Mouse (Mus musculus): ENCODE data around the gene Far1. TPM values are rescaled to one million over a fixed set of nuclear protein-coding genes. Genes with fewer than 3 reads are reported as not detected.

Far1 gene
- total RNA-seq, 1 experiment from 2014 or later = 128 TPM

- no peak for ATAC-seq (replicated peaks in 1 of 2; ENCODE audit: insufficient read depth in 1 of 2, low FRiP score in 2 of 2, low TSS enrichment in 1 of 2, low read depth in 1 of 2, poor library complexity in 2 of 2, severe bottlenecking in 2 of 2)
These were observed 38.3 kb downstream of the Far1 start for GRCm38 (mm10) chr7:113551742-113552463.

DNA sequence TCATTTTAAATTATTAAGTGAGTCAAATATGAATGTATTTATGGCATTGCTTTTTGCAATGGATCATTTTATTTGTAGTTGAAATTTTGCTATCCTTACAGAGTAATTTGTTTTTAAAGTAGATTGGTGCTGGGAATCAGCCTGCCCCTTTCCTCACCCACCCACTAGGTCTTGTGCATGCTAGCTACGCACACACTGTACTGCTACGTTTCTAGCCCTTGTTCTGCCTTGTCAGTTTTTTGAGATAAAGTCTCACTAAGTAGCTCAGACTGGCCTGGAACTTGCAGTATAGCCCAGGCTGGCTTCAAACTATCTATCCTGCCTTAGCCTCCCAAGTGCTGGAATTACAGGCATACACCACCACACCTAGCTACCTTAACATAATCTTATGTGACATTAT, 38.9 kb downstream of the Far1 start:
- no peak for ATAC-seq (replicated peaks in 1 of 2; ENCODE audit: insufficient read depth in 1 of 2, low FRiP score in 2 of 2, low TSS enrichment in 1 of 2, low read depth in 1 of 2, poor library complexity in 2 of 2, severe bottlenecking in 2 of 2)

GRCm38 (mm10) chr7:113556138-113556537, 42.5 kb downstream of the Far1 start:
- 0 out of 4 replicates have a peak, but pooled peaks of 1 of the 2 experiments have one; percentile 42 for ATAC-seq (replicated peaks in 1 of 2; ENCODE audit: insufficient read depth in 1 of 2, low FRiP score in 2 of 2, low TSS enrichment in 1 of 2, low read depth in 1 of 2, poor library complexity in 2 of 2, severe bottlenecking in 2 of 2)

- no peak for ATAC-seq (replicated peaks in 1 of 2; ENCODE audit: insufficient read depth in 1 of 2, low FRiP score in 2 of 2, low TSS enrichment in 1 of 2, low read depth in 1 of 2, poor library complexity in 2 of 2, severe bottlenecking in 2 of 2)
These were observed 53.3 kb downstream of the Far1 start for GRCm38 (mm10) chr7:113566892-113567291.

- no peak for ATAC-seq (replicated peaks in 1 of 2; ENCODE audit: insufficient read depth in 1 of 2, low FRiP score in 2 of 2, low TSS enrichment in 1 of 2, low read depth in 1 of 2, poor library complexity in 2 of 2, severe bottlenecking in 2 of 2)
These were observed 57.5 kb downstream of the Far1 start for GRCm38 (mm10) chr7:113571121-113571520.

DNA sequence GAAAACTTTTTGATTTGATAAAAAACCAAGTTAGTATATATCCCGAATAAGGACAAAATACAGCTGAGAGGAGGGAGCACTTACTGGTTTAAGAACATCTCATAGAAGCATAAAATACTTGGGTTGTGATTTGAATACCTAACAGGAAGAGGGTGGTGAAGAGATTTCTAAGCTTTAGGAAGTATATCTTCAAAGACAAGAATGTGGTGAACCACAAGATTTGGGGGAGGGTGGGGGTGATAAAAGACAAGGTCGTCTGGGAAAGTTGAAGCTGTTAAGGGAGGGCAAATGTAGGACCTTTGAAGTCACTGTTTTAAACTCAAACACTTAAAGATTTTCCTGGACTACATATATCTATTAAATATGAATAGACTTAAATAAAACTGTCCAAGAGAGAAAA, 59.1 kb downstream of the Far1 start:
- no peak for ATAC-seq (replicated peaks in 1 of 2; ENCODE audit: insufficient read depth in 1 of 2, low FRiP score in 2 of 2, low TSS enrichment in 1 of 2, low read depth in 1 of 2, poor library complexity in 2 of 2, severe bottlenecking in 2 of 2)

GRCm38 (mm10) chr7:113582111-113582510, 68.5 kb downstream of the Far1 start:
- ATAC-seq (replicated peaks in 1 of 2; ENCODE audit: insufficient read depth in 1 of 2, low FRiP score in 2 of 2, low TSS enrichment in 1 of 2, low read depth in 1 of 2, poor library complexity in 2 of 2, severe bottlenecking in 2 of 2) = no peak

- no peak for ATAC-seq (replicated peaks in 1 of 2; ENCODE audit: insufficient read depth in 1 of 2, low FRiP score in 2 of 2, low TSS enrichment in 1 of 2, low read depth in 1 of 2, poor library complexity in 2 of 2, severe bottlenecking in 2 of 2)
These were observed 75.6 kb downstream of the Far1 start for GRCm38 (mm10) chr7:113589211-113589610.

- ATAC-seq (replicated peaks in 1 of 2; ENCODE audit: insufficient read depth in 1 of 2, low FRiP score in 2 of 2, low TSS enrichment in 1 of 2, low read depth in 1 of 2, poor library complexity in 2 of 2, severe bottlenecking in 2 of 2) = no peak
These were observed 76.7 kb downstream of the Far1 start for GRCm38 (mm10) chr7:113590330-113590729.

- no peak for ATAC-seq (replicated peaks in 1 of 2; ENCODE audit: insufficient read depth in 1 of 2, low FRiP score in 2 of 2, low TSS enrichment in 1 of 2, low read depth in 1 of 2, poor library complexity in 2 of 2, severe bottlenecking in 2 of 2)
These were observed 77.5 kb downstream of the Far1 start for GRCm38 (mm10) chr7:113591084-113591483.

- no peak for ATAC-seq (replicated peaks in 1 of 2; ENCODE audit: insufficient read depth in 1 of 2, low FRiP score in 2 of 2, low TSS enrichment in 1 of 2, low read depth in 1 of 2, poor library complexity in 2 of 2, severe bottlenecking in 2 of 2)
These were observed 78.1 kb downstream of the Far1 start for GRCm38 (mm10) chr7:113591557-113592354.

DNA sequence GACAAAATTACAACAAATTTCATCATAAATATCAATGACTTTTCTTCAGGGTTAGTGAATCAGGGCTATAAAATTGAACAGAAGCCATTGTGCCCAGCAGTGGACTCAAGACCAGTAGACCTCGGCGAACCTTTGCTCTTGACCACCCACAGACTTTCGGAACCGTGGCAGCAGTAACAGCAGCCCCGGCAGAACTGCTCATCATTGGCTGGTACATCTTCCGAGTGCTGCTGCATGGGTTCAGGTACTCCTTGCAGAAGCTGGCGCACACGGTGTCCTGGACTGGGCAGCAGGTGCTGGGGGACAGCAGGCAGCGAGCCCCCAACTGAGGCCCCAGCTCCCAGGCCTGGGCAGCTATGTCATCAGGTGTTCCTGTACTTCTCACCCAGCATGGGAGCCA, 79.1 kb downstream of the Far1 start:
- ATAC-seq (replicated peaks in 1 of 2; ENCODE audit: insufficient read depth in 1 of 2, low FRiP score in 2 of 2, low TSS enrichment in 1 of 2, low read depth in 1 of 2, poor library complexity in 2 of 2, severe bottlenecking in 2 of 2) = no peak

DNA sequence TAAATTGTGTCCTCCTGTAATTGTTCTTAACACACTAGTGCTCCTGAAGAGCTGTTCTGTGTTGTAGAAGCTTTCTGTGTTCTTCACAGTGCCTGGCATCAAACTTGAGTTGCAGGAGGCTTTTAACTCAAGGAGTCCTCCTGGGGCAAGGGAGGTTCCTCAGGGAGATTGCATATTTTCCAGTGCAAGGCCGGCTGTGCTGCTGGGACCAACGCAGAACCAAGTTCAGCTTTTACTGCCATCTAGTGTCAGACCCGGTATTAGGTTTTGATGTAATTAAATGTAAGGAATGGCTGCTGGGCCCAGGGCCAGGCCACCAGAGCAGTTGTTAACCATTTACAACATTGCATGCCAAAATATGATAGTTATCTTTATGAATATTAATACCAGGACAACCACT, 80.7 kb downstream of the Far1 start:
- ATAC-seq (replicated peaks in 1 of 2; ENCODE audit: insufficient read depth in 1 of 2, low FRiP score in 2 of 2, low TSS enrichment in 1 of 2, low read depth in 1 of 2, poor library complexity in 2 of 2, severe bottlenecking in 2 of 2) = peak; percentile 71 to 77

DNA sequence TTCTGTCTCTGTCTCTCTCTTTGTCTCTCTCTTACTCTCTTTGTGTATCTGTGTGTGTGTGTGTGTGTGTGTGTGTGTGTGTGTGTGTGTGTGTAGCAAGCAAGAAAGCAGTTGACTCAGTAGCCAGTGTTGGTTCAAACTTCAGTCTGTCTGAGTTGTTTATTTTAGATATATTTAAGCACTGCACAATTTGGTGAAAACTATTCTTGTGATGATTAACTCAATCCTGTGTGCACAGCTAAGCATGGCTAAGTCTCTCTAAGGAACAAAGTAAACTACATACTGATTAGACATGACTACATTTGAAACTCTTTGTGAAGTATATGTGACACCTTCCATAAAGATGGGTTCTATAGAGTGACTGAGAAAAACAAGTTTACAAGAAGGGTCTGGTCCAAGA, 83.6 kb downstream of the Far1 start:
- no peak for ATAC-seq (replicated peaks in 1 of 2; ENCODE audit: insufficient read depth in 1 of 2, low FRiP score in 2 of 2, low TSS enrichment in 1 of 2, low read depth in 1 of 2, poor library complexity in 2 of 2, severe bottlenecking in 2 of 2)

- ATAC-seq (replicated peaks in 1 of 2; ENCODE audit: insufficient read depth in 1 of 2, low FRiP score in 2 of 2, low TSS enrichment in 1 of 2, low read depth in 1 of 2, poor library complexity in 2 of 2, severe bottlenecking in 2 of 2) = no peak
These were observed 88.2 kb downstream of the Far1 start for GRCm38 (mm10) chr7:113601803-113602202.

DNA sequence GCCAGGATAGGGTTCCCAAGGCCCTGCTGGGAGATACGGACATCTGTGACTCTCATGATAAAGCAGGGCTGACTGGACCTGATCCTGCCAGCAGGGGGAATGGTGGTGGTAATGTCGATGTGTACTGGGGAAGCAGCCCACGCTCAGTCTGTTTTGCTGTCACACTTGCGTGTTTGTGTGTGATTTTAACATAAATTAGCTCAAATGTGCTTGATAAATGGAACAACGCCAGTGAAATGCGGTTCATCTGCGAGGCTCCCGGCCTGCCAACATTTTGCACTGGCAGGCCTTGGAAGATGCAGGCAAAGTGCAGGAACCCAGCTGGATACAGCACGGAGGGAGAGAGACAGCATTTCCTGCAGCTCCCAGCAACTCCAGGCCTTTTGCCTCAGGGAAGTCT, 94.3 kb downstream of the Far1 start:
- ATAC-seq (replicated peaks in 1 of 2; ENCODE audit: insufficient read depth in 1 of 2, low FRiP score in 2 of 2, low TSS enrichment in 1 of 2, low read depth in 1 of 2, poor library complexity in 2 of 2, severe bottlenecking in 2 of 2) = no peak

DNA sequence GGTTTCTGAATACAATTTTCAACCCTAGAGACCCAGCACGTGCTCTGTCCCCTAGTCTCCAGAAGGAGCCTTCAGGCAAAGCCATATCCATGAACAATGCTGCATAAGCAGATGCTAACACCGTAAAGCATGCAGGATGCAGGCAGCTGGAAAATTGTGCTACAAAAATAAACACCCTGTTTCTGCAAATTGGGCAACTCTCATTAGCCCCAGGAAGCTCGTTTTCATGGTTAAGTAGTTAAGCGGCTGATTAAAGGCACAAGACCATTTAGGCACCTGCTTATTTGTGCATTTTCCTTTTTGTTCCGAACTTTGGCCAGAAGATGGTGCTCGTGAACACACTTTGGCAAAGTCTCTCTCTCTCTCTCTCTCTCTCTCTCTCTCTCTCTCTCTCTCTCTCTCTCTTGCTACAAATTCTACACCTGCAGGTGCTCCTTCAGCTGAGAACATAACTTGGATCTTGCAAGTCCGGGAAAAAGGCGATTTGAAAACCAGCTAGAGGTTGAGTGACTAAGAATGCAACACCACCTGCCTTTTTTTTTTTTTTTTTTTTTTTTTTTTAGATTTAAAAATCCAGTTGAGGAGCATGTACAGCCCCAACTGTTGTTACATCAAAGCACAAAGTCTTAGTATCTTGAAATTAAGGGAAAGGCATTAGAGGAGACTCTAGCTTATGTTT, 95.5 kb downstream of the Far1 start:
- peak; percentile 31 to 43; a peak in 2 of 4 replicates for ATAC-seq (replicated peaks in 1 of 2; ENCODE audit: insufficient read depth in 1 of 2, low FRiP score in 2 of 2, low TSS enrichment in 1 of 2, low read depth in 1 of 2, poor library complexity in 2 of 2, severe bottlenecking in 2 of 2)

GRCm38 (mm10) chr7:113612628-113613027, 99.0 kb downstream of the Far1 start:
- peak; percentile 82 to 89 for ATAC-seq (replicated peaks in 1 of 2; ENCODE audit: insufficient read depth in 1 of 2, low FRiP score in 2 of 2, low TSS enrichment in 1 of 2, low read depth in 1 of 2, poor library complexity in 2 of 2, severe bottlenecking in 2 of 2)

Measured in hematopoietic stem cell, adult 5-6 weeks (primary cell).